Mouse (Mus musculus): ENCODE results near the gene Kcnip4.

DNA sequence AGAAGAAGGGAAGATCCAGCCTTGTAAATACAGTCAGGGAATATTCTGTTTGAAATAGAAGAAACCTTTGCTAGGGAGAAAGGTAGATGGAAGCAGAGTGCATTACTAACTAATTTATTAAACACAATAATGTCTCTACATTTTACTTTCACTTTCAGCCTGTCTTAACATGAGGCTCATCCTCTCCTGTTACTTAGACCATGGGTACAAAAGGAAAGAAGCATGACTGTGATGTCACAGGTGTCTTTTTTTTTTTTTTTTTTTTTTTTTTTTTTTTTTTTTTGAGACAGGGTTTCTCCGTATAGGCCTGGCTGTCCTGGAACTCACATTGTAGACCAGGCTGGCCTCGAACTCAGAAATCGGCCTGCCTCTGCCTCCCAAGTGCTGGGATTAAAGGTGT is 864.7 kb downstream of the Kcnip4 start:
- TF ChIP-seq CTCF (IDR thresholded peaks at IDR 0.05; ENCODE audit: extremely low read depth, insufficient read depth, insufficient read length, insufficient replicate concordance), result no peak
- TF ChIP-seq POLR2A (IDR thresholded peaks at IDR 0.05; ENCODE audit: low read depth, low read length), result no peak
